Mouse (Mus musculus) olfactory bulb, adult 2 months (tissue): ENCODE results near the gene Tcf12.

Source experiments
- CTCF ChIP-seq: fragments of 200-500 bp; IDR thresholded peaks from 2 replicates; pipeline ENCODE4 v1.5.1; 2012; ENCODE audit warnings: low read depth, mild to moderate bottlenecking, low read length, moderate library complexity; ENCODE audit not compliant: insufficient read depth
- POLR2A ChIP-seq: fragments of 200-500 bp; IDR thresholded peaks from 2 replicates; pipeline ENCODE4 v1.6.1; 2012; ENCODE audit warnings: mild to moderate bottlenecking, low read depth, low read length, moderate library complexity; ENCODE audit not compliant: insufficient read depth

GRCm38 (mm10) chr9:72099945-72100685, 11.6 kb downstream of the Tcf12 start:
- TF ChIP-seq CTCF (no peak), POLR2A (no peak)
